Mouse (Mus musculus): ENCODE results near the gene Ralgapa1.

Gene Ralgapa1

GRCm38 (mm10) chr12:55820661-55821314, at the start of gene Ralgapa1:
Gene Ralgapa1 (minus strand): TSS chr12:55821167.
- DNase-seq (ENCODE audit: low read depth) = peak; percentile 97

GRCm38 (mm10) chr12:55869622-55870322, 48.8 kb upstream of the Ralgapa1 start:
- no peak for DNase-seq (ENCODE audit: low read depth)

- no peak for DNase-seq (ENCODE audit: low read depth)
Observed at GRCm38 (mm10) chr12:55867738-55868137, 46.8 kb upstream of the Ralgapa1 start.

GRCm38 (mm10) chr12:55860631-55861030, 39.7 kb upstream of the Ralgapa1 start:
- no peak for DNase-seq (ENCODE audit: low read depth)

GRCm38 (mm10) chr12:55859409-55860349, 38.7 kb upstream of the Ralgapa1 start:
- DNase-seq (ENCODE audit: low read depth) = no peak

- no peak for DNase-seq (ENCODE audit: low read depth)
Observed at GRCm38 (mm10) chr12:55850650-55851049, 29.7 kb upstream of the Ralgapa1 start.

GRCm38 (mm10) chr12:55847851-55848250, 26.9 kb upstream of the Ralgapa1 start:
- DNase-seq (ENCODE audit: low read depth) = no peak

- peak; percentile 54 for DNase-seq (ENCODE audit: low read depth)
Observed at GRCm38 (mm10) chr12:55846741-55847140, 25.8 kb upstream of the Ralgapa1 start.

- no peak for DNase-seq (ENCODE audit: low read depth)
Observed at GRCm38 (mm10) chr12:55837495-55837894, 16.5 kb upstream of the Ralgapa1 start.

GRCm38 (mm10) chr12:55836199-55836951, 15.4 kb upstream of the Ralgapa1 start, which contains the start of gene Brms1l:
Gene Brms1l (plus strand): TSS chr12:55836324.
- DNase-seq (ENCODE audit: low read depth) = peak; percentile 97

GRCm38 (mm10) chr12:55835857-55836198, 14.9 kb upstream of the Ralgapa1 start:
- DNase-seq (ENCODE audit: low read depth) = no peak

GRCm38 (mm10) chr12:55834891-55835290, 13.9 kb upstream of the Ralgapa1 start:
- no peak for DNase-seq (ENCODE audit: low read depth)

- peak; percentile 41 for DNase-seq (ENCODE audit: low read depth)
Observed at GRCm38 (mm10) chr12:55833906-55834625, 13.1 kb upstream of the Ralgapa1 start.

- DNase-seq (ENCODE audit: low read depth) = no peak
Observed at GRCm38 (mm10) chr12:55832961-55833360, 12.0 kb upstream of the Ralgapa1 start.

GRCm38 (mm10) chr12:55831101-55831500, 10.1 kb upstream of the Ralgapa1 start:
- DNase-seq (ENCODE audit: low read depth) = peak; percentile 77

- DNase-seq (ENCODE audit: low read depth) = no peak
Observed at GRCm38 (mm10) chr12:55825537-55825936, 4.6 kb upstream of the Ralgapa1 start.

GRCm38 (mm10) chr12:55824027-55824426, 3.1 kb upstream of the Ralgapa1 start:
- DNase-seq (ENCODE audit: low read depth) = no peak

- peak; percentile 62 for DNase-seq (ENCODE audit: low read depth)
Observed at GRCm38 (mm10) chr12:55820119-55820660, 777 bp downstream of the Ralgapa1 start.

GRCm38 (mm10) chr12:55816488-55816887, 4.5 kb downstream of the Ralgapa1 start:
- no peak for DNase-seq (ENCODE audit: low read depth)

GRCm38 (mm10) chr12:55805035-55805434, 15.9 kb downstream of the Ralgapa1 start:
- no peak for DNase-seq (ENCODE audit: low read depth)

- no peak for DNase-seq (ENCODE audit: low read depth)
Observed at GRCm38 (mm10) chr12:55801131-55801530, 19.8 kb downstream of the Ralgapa1 start.

All from induced T-regulatory cell, adult 2 months (primary cell).